In genomic region chr11:77785396-77785767, GRCm38 (mm10) we compare ENCODE assay signal across 9 mouse cellular contexts. TPM values are rescaled to one million over a fixed set of nuclear protein-coding genes. Genes with fewer than 3 reads are reported as not detected.
A peak's percentile ranks its signal among the peaks of the same experiment; 100 is the strongest.
DNase-seq lines count a peak whose midpoint lies in the region; ATAC-seq lines count a peak whose summit lies in the region.
"Had no signal": no experiment of that assay in that cellular context is flagged by ENCODE, and none has a peak within 500 bp of the region (broad histone marks: within the 10 kb centered on the region; RNA-seq: fewer than 3 reads in every experiment).

No protein-coding gene starts in this region.

- no peaks in the 10 kb centered on the region for H3K27me3 ChIP-seq in midbrain, embryonic 13.5 days
- H3K27me3 ChIP-seq in midbrain, embryonic 11.5 days (ENCODE audit: control insufficient read depth, insufficient read depth, low read length), result no peaks in the 10 kb centered on the region
- no peaks in the 10 kb centered on the region for H3K27me3 ChIP-seq in embryonic facial prominence, embryonic 15.5 days
- no peaks in the 10 kb centered on the region for H3K27me3 ChIP-seq in kidney, embryonic 15.5 days
- H3K27me3 ChIP-seq in stomach, embryonic 16.5 days (ENCODE audit: control insufficient read depth, insufficient read depth, low read length), result no peaks in the 10 kb centered on the region

- peaks cover 9% of the 10 kb centered on the region for H3K36me3 ChIP-seq in midbrain, embryonic 13.5 days
- H3K36me3 ChIP-seq in midbrain, embryonic 11.5 days (ENCODE audit: control insufficient read depth, insufficient read depth, low read length), result no peaks in the 10 kb centered on the region
- H3K36me3 ChIP-seq in embryonic facial prominence, embryonic 15.5 days, result no peaks in the 10 kb centered on the region
- H3K36me3 ChIP-seq in kidney, embryonic 15.5 days, result 0 out of 2 replicates have a peak, but pooled peaks cover 2% of the 10 kb centered on the region
- H3K36me3 ChIP-seq in stomach, embryonic 16.5 days (ENCODE audit: control insufficient read depth, insufficient read depth, low read length), result no peaks in the 10 kb centered on the region

- H3K27ac ChIP-seq in midbrain, embryonic 13.5 days, result peak overlapping the region; percentile 47
- no peak overlapping the region for H3K27ac ChIP-seq in midbrain, embryonic 11.5 days (ENCODE audit: low read depth, low read length)
- peak overlapping the region; percentile 89 for H3K27ac ChIP-seq in embryonic facial prominence, embryonic 15.5 days (replicated peaks)
- H3K27ac ChIP-seq in kidney, embryonic 15.5 days, result peak overlapping the region; percentile 94
- peak overlapping the region; percentile 97 for H3K27ac ChIP-seq in stomach, embryonic 16.5 days (ENCODE audit: low read length)

- no peak for ATAC-seq in midbrain, embryonic 13.5 days
- ATAC-seq in midbrain, embryonic 11.5 days (ENCODE audit: low FRiP score), result no peak
- ATAC-seq in embryonic facial prominence, embryonic 15.5 days (ENCODE audit: insufficient number of reproducible peaks, low FRiP score, low TSS enrichment, low read depth), result no peak
- no peak for ATAC-seq in kidney, embryonic 15.5 days (replicated peaks; ENCODE audit: low FRiP score)
- 0 out of 2 replicates have a peak, but pooled peaks have one; percentile 3 for ATAC-seq in stomach, embryonic 16.5 days (ENCODE audit: insufficient read depth, low FRiP score)

- H3K4me3 ChIP-seq in midbrain, embryonic 13.5 days (replicated peaks), result no peak overlapping the region
- H3K4me3 ChIP-seq in midbrain, embryonic 11.5 days (ENCODE audit: low read depth, low read length), result no peak overlapping the region
- no peak overlapping the region for H3K4me3 ChIP-seq in embryonic facial prominence, embryonic 15.5 days (replicated peaks)
- H3K4me3 ChIP-seq in kidney, embryonic 15.5 days (replicated peaks), result no peak overlapping the region
- H3K4me3 ChIP-seq in stomach, embryonic 16.5 days (replicated peaks; ENCODE audit: low read length), result 0 out of 2 replicates have a peak overlapping the region, but pooled peaks have one; percentile 1

- peaks cover 49% of the 10 kb centered on the region for H3K4me1 ChIP-seq in midbrain, embryonic 13.5 days (replicated peaks)
- peaks cover 12% of the 10 kb centered on the region for H3K4me1 ChIP-seq in midbrain, embryonic 11.5 days (ENCODE audit: control insufficient read depth, insufficient read depth, low read length)
- H3K4me1 ChIP-seq in embryonic facial prominence, embryonic 15.5 days, result peaks cover 56% of the 10 kb centered on the region
- H3K4me1 ChIP-seq in kidney, embryonic 15.5 days, result peaks cover 68% of the 10 kb centered on the region
- peaks cover 45% of the 10 kb centered on the region for H3K4me1 ChIP-seq in stomach, embryonic 16.5 days (ENCODE audit: control insufficient read depth, insufficient read depth, low read length)

- DNase-seq in midbrain, embryonic 11.5 days (ENCODE audit: low spot score, missing footprints), result no peak
- no peak for DNase-seq in gastrocnemius, adult 8-10 months (ENCODE audit: low spot score in 2 of 2)
- DNase-seq in layer of hippocampus, postnatal 10 days (ENCODE audit: low spot score in 2 of 2), result no peak
- no peak for DNase-seq in right cerebral cortex, postnatal 4 days

- 26% methylated on average over 5 of the region's 5 CpGs for WGBS in midbrain, embryonic 13.5 days
- 24% methylated on average over 5 of the region's 5 CpGs for WGBS in midbrain, embryonic 11.5 days
- WGBS in embryonic facial prominence, embryonic 15.5 days, result 14% methylated on average over 5 of the region's 5 CpGs
- 12% methylated on average over 5 of the region's 5 CpGs for WGBS in kidney, embryonic 15.5 days
- WGBS in stomach, embryonic 16.5 days, result 15% methylated on average over 5 of the region's 5 CpGs

- no peaks in the 10 kb centered on the region for H3K9me3 ChIP-seq in midbrain, embryonic 13.5 days
- H3K9me3 ChIP-seq in midbrain, embryonic 11.5 days (ENCODE audit: control insufficient read depth, low read length), result no peaks in the 10 kb centered on the region
- no peaks in the 10 kb centered on the region for H3K9me3 ChIP-seq in embryonic facial prominence, embryonic 15.5 days (replicated peaks)
- no peaks in the 10 kb centered on the region for H3K9me3 ChIP-seq in kidney, embryonic 15.5 days (replicated peaks)
- H3K9me3 ChIP-seq in stomach, embryonic 16.5 days (replicated peaks; ENCODE audit: control insufficient read depth, low read length), result no peaks in the 10 kb centered on the region

- H3K9ac ChIP-seq in midbrain, embryonic 13.5 days (replicated peaks), result no peak overlapping the region; the same call in 1 of the 2 replicates
- H3K9ac ChIP-seq in midbrain, embryonic 11.5 days (ENCODE audit: low read length), result no peak overlapping the region
- no peak overlapping the region for H3K9ac ChIP-seq in embryonic facial prominence, embryonic 15.5 days
- H3K9ac ChIP-seq in kidney, embryonic 15.5 days, result 0 out of 2 replicates have a peak overlapping the region, but pooled peaks have one; percentile 2
- H3K9ac ChIP-seq in stomach, embryonic 16.5 days (ENCODE audit: low read length), result peak overlapping the region; percentile 62

- no peak overlapping the region for H3K4me2 ChIP-seq in midbrain, embryonic 13.5 days (replicated peaks)
- no peak overlapping the region for H3K4me2 ChIP-seq in midbrain, embryonic 11.5 days
- no peak overlapping the region for H3K4me2 ChIP-seq in embryonic facial prominence, embryonic 15.5 days (replicated peaks)
- H3K4me2 ChIP-seq in kidney, embryonic 15.5 days, result peak overlapping the region; percentile 12; the same call in 1 of the 2 replicates
- H3K4me2 ChIP-seq in stomach, embryonic 16.5 days (ENCODE audit: low read depth, low read length), result peak overlapping the region; percentile 23; the same call in 1 of the 2 replicates

RNA-seq across cellular contexts. Expression of gene Gm10277, which starts 2.2 kb away (rescaled TPM):
- 2.9 and 3.4 TPM in 2 replicates for polyA plus RNA-seq in midbrain, embryonic 13.5 days (2015; fragmentation: Nextera tagmentation; extraction: Ambion mirVana)
- 0.65 and 0.79 TPM in 2 replicates for polyA plus RNA-seq in midbrain, embryonic 11.5 days (2014; fragmentation: Nextera tagmentation; extraction: Ambion mirVana)
- polyA plus RNA-seq in embryonic facial prominence, embryonic 15.5 days (2015; fragmentation: Nextera tagmentation; extraction: Ambion mirVana), result 1.3 and 1.4 TPM in 2 replicates
- 1.5 and 2.3 TPM in 2 replicates for polyA plus RNA-seq in kidney, embryonic 15.5 days (2015; fragmentation: Nextera tagmentation; extraction: Ambion mirVana)
- 1.2 and 1.4 TPM in 2 replicates for polyA plus RNA-seq in stomach, embryonic 16.5 days (2015; fragmentation: Nextera tagmentation; extraction: Ambion mirVana)
- total RNA-seq in gastrocnemius, adult 8-10 months (2022), result not detected
- not detected for total RNA-seq in layer of hippocampus, postnatal 10 days (2021)
- total RNA-seq: megakaryocyte-erythroid progenitor cell, adult 5-6 weeks had no signal

RNA-seq across cellular contexts. Expression of gene Myo18a, which starts 22.3 kb away (rescaled TPM):
- 53.2 and 54.4 TPM in 2 replicates for polyA plus RNA-seq in midbrain, embryonic 13.5 days (2015; fragmentation: Nextera tagmentation; extraction: Ambion mirVana)
- polyA plus RNA-seq in midbrain, embryonic 11.5 days (2014; fragmentation: Nextera tagmentation; extraction: Ambion mirVana), result 22.6 and 23.8 TPM in 2 replicates
- polyA plus RNA-seq in embryonic facial prominence, embryonic 15.5 days (2015; fragmentation: Nextera tagmentation; extraction: Ambion mirVana), result 56.3 and 58.9 TPM in 2 replicates
- 30.4 and 31.8 TPM in 2 replicates for polyA plus RNA-seq in kidney, embryonic 15.5 days (2015; fragmentation: Nextera tagmentation; extraction: Ambion mirVana)
- polyA plus RNA-seq in stomach, embryonic 16.5 days (2015; fragmentation: Nextera tagmentation; extraction: Ambion mirVana), result 44.9 and 46.0 TPM in 2 replicates
- total RNA-seq in gastrocnemius, adult 8-10 months (2022), result 100 to 1,000 TPM; 309 to 400 (median 330) TPM
- total RNA-seq in layer of hippocampus, postnatal 10 days (2021), result 100 to 1,000 TPM; 150 to 167 TPM

Comparison
In these comparisons a context has a peak if more than half of its experiments do, and no peak if none do; other contexts are left out.
1. H3K4me2 ChIP-seq: peak in kidney, embryonic 15.5 days (single experiment) and stomach, embryonic 16.5 days (single experiment); none in midbrain, embryonic 13.5 days (single experiment), midbrain, embryonic 11.5 days (single experiment) and embryonic facial prominence, embryonic 15.5 days (single experiment).
2. H3K9ac ChIP-seq: peak in kidney, embryonic 15.5 days (single experiment) and stomach, embryonic 16.5 days (single experiment); none in midbrain, embryonic 13.5 days (single experiment), midbrain, embryonic 11.5 days (single experiment) and embryonic facial prominence, embryonic 15.5 days (single experiment).